In genomic region chr1:162077454-162077853, GRCm38 (mm10) we compare ENCODE assay signal across 11 mouse cellular contexts.
DNase-seq lines count a peak whose midpoint lies in the region; ATAC-seq lines count a peak whose summit lies in the region.
"Had no signal": no experiment of that assay in that cellular context is flagged by ENCODE, and none has a peak within 500 bp of the region (broad histone marks: within the 10 kb centered on the region; RNA-seq: fewer than 3 reads in every experiment).

No protein-coding gene starts in this region.

- H3K9ac ChIP-seq in forebrain, embryonic 11.5 days (ENCODE audit: low read length): no peak overlapping the region
- H3K9ac ChIP-seq in forebrain, embryonic 15.5 days (replicated peaks): no peak overlapping the region
- H3K9ac ChIP-seq: liver, embryonic 13.5 days had no signal

- H3K9me3 ChIP-seq in forebrain, embryonic 11.5 days (ENCODE audit: control insufficient read depth, low read length): no peaks in the 10 kb centered on the region
- H3K9me3 ChIP-seq in forebrain, embryonic 15.5 days: no peaks in the 10 kb centered on the region
- no peaks in the 10 kb centered on the region for H3K9me3 ChIP-seq in embryonic facial prominence, embryonic 10.5 days
- H3K9me3 ChIP-seq: liver, embryonic 13.5 days had no signal

- 64% methylated on average over 6 of the region's 6 CpGs for WGBS in forebrain, embryonic 11.5 days
- WGBS in forebrain, embryonic 15.5 days: 73% methylated on average over 6 of the region's 6 CpGs
- WGBS in embryonic facial prominence, embryonic 10.5 days: 78% methylated on average over 6 of the region's 6 CpGs

- H3K4me2 ChIP-seq in forebrain, embryonic 11.5 days (ENCODE audit: low read depth, low read length, severe bottlenecking): no peak overlapping the region
- H3K4me2 ChIP-seq in forebrain, embryonic 15.5 days (replicated peaks): no peak overlapping the region
- H3K4me2 ChIP-seq: liver, embryonic 13.5 days had no signal

- H3K4me3 ChIP-seq in forebrain, embryonic 11.5 days (ENCODE audit: low read depth, low read length): no peak overlapping the region
- no peak overlapping the region for H3K4me3 ChIP-seq in forebrain, embryonic 15.5 days
- no peak overlapping the region for H3K4me3 ChIP-seq in embryonic facial prominence, embryonic 10.5 days
- H3K4me3 ChIP-seq: liver, embryonic 13.5 days had no signal

- no peaks in the 10 kb centered on the region for H3K4me1 ChIP-seq in forebrain, embryonic 11.5 days (replicated peaks; ENCODE audit: control insufficient read depth, insufficient read depth, low read length)
- H3K4me1 ChIP-seq in forebrain, embryonic 15.5 days: no peaks in the 10 kb centered on the region
- peaks cover 61% of the 10 kb centered on the region for H3K4me1 ChIP-seq in embryonic facial prominence, embryonic 10.5 days
- H3K4me1 ChIP-seq: liver, embryonic 13.5 days had no signal

- no peaks in the 10 kb centered on the region for H3K27me3 ChIP-seq in forebrain, embryonic 11.5 days (ENCODE audit: control insufficient read depth, insufficient read depth, low read length)
- H3K27me3 ChIP-seq in forebrain, embryonic 15.5 days: no peaks in the 10 kb centered on the region
- no peaks in the 10 kb centered on the region for H3K27me3 ChIP-seq in embryonic facial prominence, embryonic 10.5 days (replicated peaks; ENCODE audit: low read depth, poor library complexity, severe bottlenecking)
- H3K27me3 ChIP-seq: liver, embryonic 13.5 days had no signal

- DNase-seq in forebrain, embryonic 11.5 days (ENCODE audit: low spot score): no peak
- DNase-seq in layer of hippocampus, postnatal 36 days: peak; percentile 23 to 40
- no peak for DNase-seq in layer of hippocampus, postnatal 14 days (ENCODE audit: low spot score in 2 of 2)
- no peak for DNase-seq in embryonic facial prominence, embryonic 10.5 days (ENCODE audit: low spot score)
- peak; percentile 17 for DNase-seq in lung, postnatal 14 days
- DNase-seq in ovary, postnatal 14 days (ENCODE audit: low spot score): no peak
- DNase-seq in adrenal gland, postnatal 25 days: no peak
- DNase-seq: heart, postnatal 14 days; liver, embryonic 13.5 days; thymus, postnatal 25 days had no signal

- no peaks in the 10 kb centered on the region for H3K36me3 ChIP-seq in forebrain, embryonic 11.5 days (ENCODE audit: control insufficient read depth, insufficient read depth, low read length)
- no peaks in the 10 kb centered on the region for H3K36me3 ChIP-seq in forebrain, embryonic 15.5 days
- no peaks in the 10 kb centered on the region for H3K36me3 ChIP-seq in embryonic facial prominence, embryonic 10.5 days (replicated peaks)
- H3K36me3 ChIP-seq: liver, embryonic 13.5 days had no signal

- no peak overlapping the region for H3K27ac ChIP-seq in forebrain, embryonic 11.5 days (ENCODE audit: low read depth, low read length)
- H3K27ac ChIP-seq in forebrain, embryonic 15.5 days (replicated peaks): no peak overlapping the region
- peak overlapping the region; percentile 82; the same call in 1 of the 2 replicates for H3K27ac ChIP-seq in embryonic facial prominence, embryonic 10.5 days (replicated peaks)
- H3K27ac ChIP-seq: liver, embryonic 13.5 days had no signal

- ATAC-seq in forebrain, embryonic 11.5 days (replicated peaks; ENCODE audit: low FRiP score): 0 out of 2 replicates have a peak, but pooled peaks have one; percentile 40
- ATAC-seq in forebrain, embryonic 15.5 days (replicated peaks): no peak

Comparison
In these comparisons a context has a peak if more than half of its experiments do, and no peak if none do; other contexts are left out.
1. DNase-seq: peak in layer of hippocampus, postnatal 36 days (2 of 2) and lung, postnatal 14 days (single experiment); none in forebrain, embryonic 11.5 days (single experiment), layer of hippocampus, postnatal 14 days (0 of 2), embryonic facial prominence, embryonic 10.5 days (single experiment), ovary, postnatal 14 days (single experiment) and adrenal gland, postnatal 25 days (single experiment).